Mouse (Mus musculus): ENCODE data around the gene Uap1l1.
A peak's percentile ranks its signal among the peaks of the same experiment; 100 is the strongest.

The Uap1l1 gene

GRCm38 (mm10) chr2:25371764-25372643 is 6.5 kb upstream of the Uap1l1 start, which contains the start of gene Sapcd2:
Sapcd2 (plus strand) TSS chr2:25372321.
- DNase-seq (ENCODE audit: low spot score), result peak; percentile 75

GRCm38 (mm10) chr2:25369996-25370395 is 4.5 kb upstream of the Uap1l1 start:
- DNase-seq (ENCODE audit: low spot score), result no peak

GRCm38 (mm10) chr2:25364761-25365090 is 756 bp downstream of the Uap1l1 start:
- no peak for DNase-seq (ENCODE audit: low spot score)

GRCm38 (mm10) chr2:25364313-25364712 is 1.2 kb downstream of the Uap1l1 start:
- DNase-seq (ENCODE audit: low spot score), result no peak

- DNase-seq (ENCODE audit: low spot score), result no peak
Observed at GRCm38 (mm10) chr2:25363478-25364178, 1.9 kb downstream of the Uap1l1 start.

GRCm38 (mm10) chr2:25359848-25360247 is 5.6 kb downstream of the Uap1l1 start:
- no peak for DNase-seq (ENCODE audit: low spot score)

- DNase-seq (ENCODE audit: low spot score), result peak; percentile 76
Observed at GRCm38 (mm10) chr2:25356208-25357079, 9.0 kb downstream of the Uap1l1 start, which contains the start of gene Dpp7. Dpp7 (minus strand) TSS chr2:25356359.

GRCm38 (mm10) chr2:25355419-25356066 is 9.9 kb downstream of the Uap1l1 start:
- DNase-seq (ENCODE audit: low spot score), result no peak

GRCm38 (mm10) chr2:25354211-25354610 is 11.3 kb downstream of the Uap1l1 start:
- no peak for DNase-seq (ENCODE audit: low spot score)

GRCm38 (mm10) chr2:25350701-25351100 is 14.8 kb downstream of the Uap1l1 start:
- no peak for DNase-seq (ENCODE audit: low spot score)

GRCm38 (mm10) chr2:25349499-25349898 is 16.0 kb downstream of the Uap1l1 start:
- no peak for DNase-seq (ENCODE audit: low spot score)

GRCm38 (mm10) chr2:25348162-25348561 is 17.3 kb downstream of the Uap1l1 start:
- DNase-seq (ENCODE audit: low spot score), result no peak

- no peak for DNase-seq (ENCODE audit: low spot score)
Observed at GRCm38 (mm10) chr2:25338303-25338702, 27.2 kb downstream of the Uap1l1 start.

GRCm38 (mm10) chr2:25333569-25333968 is 31.9 kb downstream of the Uap1l1 start:
- DNase-seq (ENCODE audit: low spot score), result no peak

- peak; percentile 98 for DNase-seq (ENCODE audit: low spot score)
Observed at GRCm38 (mm10) chr2:25332286-25333160, 33.0 kb downstream of the Uap1l1 start, which contains the start of gene Man1b1. Man1b1 (plus strand) TSS chr2:25332338.

- DNase-seq (ENCODE audit: low spot score), result no peak
Observed at GRCm38 (mm10) chr2:25331470-25331869, 34.0 kb downstream of the Uap1l1 start.

- DNase-seq (ENCODE audit: low spot score), result no peak
Observed at GRCm38 (mm10) chr2:25328440-25328839, 37.0 kb downstream of the Uap1l1 start.

- no peak for DNase-seq (ENCODE audit: low spot score)
Observed at GRCm38 (mm10) chr2:25326036-25326435, 39.4 kb downstream of the Uap1l1 start.

GRCm38 (mm10) chr2:25320084-25320483 is 45.4 kb downstream of the Uap1l1 start:
- DNase-seq (ENCODE audit: low spot score), result no peak

GRCm38 (mm10) chr2:25318971-25319773 is 46.3 kb downstream of the Uap1l1 start, which contains the start of gene Grin1:
Grin1 (minus strand) TSS chr2:25319187.
- DNase-seq (ENCODE audit: low spot score), result peak; percentile 21
